Mouse (Mus musculus) heart, embryonic 13.5 days (tissue): ENCODE data around the gene Zfp366. TPM values are rescaled to one million over a fixed set of nuclear protein-coding genes. Genes with fewer than 3 reads are reported as not detected.
"Not testable (repeated sequence)": the region's sequence is repeated elsewhere in the genome, so short reads cannot be mapped to it uniquely, and the experiment has no call there.

Experiments used
- ATAC-seq: fragments of 200-750 bp; cut with Nextera tagmentation; 2 replicates; pipeline ENCODE4 v1.8.0; 2017; ENCODE audit warnings: moderate TSS enrichment; ENCODE audit not compliant: insufficient number of reproducible peaks, low FRiP score, low TSS enrichment; ENCODE audit errors: extremely low read depth
- H3K27ac ChIP-seq: fragments of 300-500 bp; sonication (generic); replicated peaks from 2 replicates; pipeline ENCODE4 v1.5.1; 2015; ENCODE audit warnings: moderate library complexity, mild to moderate bottlenecking, inconsistent platforms
- H3K27me3 ChIP-seq: fragments of 300-500 bp; sonication (generic); replicated peaks from 2 replicates; pipeline ENCODE4 v1.6.1; 2015; ENCODE audit warnings: mild to moderate bottlenecking, inconsistent platforms
- H3K36me3 ChIP-seq: fragments of 300-500 bp; sonication (generic); 2 replicates; pipeline ENCODE4 v1.6.1; 2015; ENCODE audit warnings: mild to moderate bottlenecking, inconsistent platforms
- H3K4me1 ChIP-seq: fragments of 300-500 bp; sonication (generic); 2 replicates; pipeline ENCODE4 v1.6.1; 2015; ENCODE audit warnings: inconsistent platforms
- H3K4me2 ChIP-seq: fragments of 300-500 bp; sonication (generic); 2 replicates; pipeline ENCODE4 v1.6.1; 2015; ENCODE audit warnings: inconsistent platforms, mild to moderate bottlenecking, moderate library complexity
- H3K4me3 ChIP-seq: fragments of 300-500 bp; sonication (generic); 2 replicates; pipeline ENCODE4 v1.5.1; 2015; ENCODE audit warnings: moderate library complexity, mild to moderate bottlenecking, inconsistent platforms
- H3K9ac ChIP-seq: fragments of 300-500 bp; sonication (generic); 2 replicates; pipeline ENCODE4 v1.6.1; 2015; ENCODE audit warnings: inconsistent platforms, mild to moderate bottlenecking, moderate library complexity
- H3K9me3 ChIP-seq: fragments of 300-500 bp; sonication (generic); 2 replicates; pipeline ENCODE4 v1.6.1; 2016; ENCODE audit warnings: inconsistent platforms
- WGBS: fragments of 180-500 bp; shearing (Covaris S2); methylation state at CpG from one replicate; pipeline ENCODE4 v1.1.7; 2015; ENCODE audit warnings: mixed read lengths; 5-methylcytosine and 5-hydroxymethylcytosine counted together
- polyA plus RNA-seq: library from polyadenylated mRNA; unstranded; fragments of >200 nt; fragmentation: Nextera tagmentation; extraction: Ambion mirVana; gene quantifications from 2 replicates; pipeline ENCODE4 v1.2.1, GENCODE M21; 2015

Gene Zfp366
- polyA plus RNA-seq, 1 experiment from 2014 or later, result 0.25 TPM

GRCm38 (mm10) chr13:99163071-99163470 lies 21.6 kb upstream of the Zfp366 start:
- H3K4me1 ChIP-seq, result peaks cover 14% of the 10 kb centered on the region
- 66% methylated on average over 4 of the region's 4 CpGs for WGBS
- H3K36me3 ChIP-seq, result no peaks in the 10 kb centered on the region
- no peak overlapping the region for H3K27ac ChIP-seq
- H3K9me3 ChIP-seq, result no peaks in the 10 kb centered on the region
- H3K9ac ChIP-seq, result no peak overlapping the region
- no peak overlapping the region for H3K4me3 ChIP-seq
- no peaks in the 10 kb centered on the region for H3K27me3 ChIP-seq
- no peak for ATAC-seq
- no peak overlapping the region for H3K4me2 ChIP-seq

- Histone ChIP-seq H3K9me3 (no peaks in the 10 kb centered on the region), H3K4me3 (no peak overlapping the region), H3K27ac (peak overlapping the region; percentile 3; the same call in 1 of the 2 replicates), H3K9ac (0 out of 2 replicates have a peak overlapping the region, but pooled peaks have one; percentile 14), H3K36me3 (no peaks in the 10 kb centered on the region), H3K27me3 (no peaks in the 10 kb centered on the region), H3K4me2 (no peak overlapping the region; the same call in 1 of the 2 replicates), H3K4me1 (peaks cover 14% of the 10 kb centered on the region)
- WGBS, result 50% methylated on average over 10 of the region's 10 CpGs
- ATAC-seq, result no peak
Measured at GRCm38 (mm10) chr13:99163521-99164359, 20.9 kb upstream of the Zfp366 start.

GRCm38 (mm10) chr13:99164360-99164759 lies 20.3 kb upstream of the Zfp366 start:
- no peaks in the 10 kb centered on the region for H3K27me3 ChIP-seq
- no peak overlapping the region; the same call in 1 of the 2 replicates for H3K4me2 ChIP-seq
- H3K4me1 ChIP-seq, result peaks cover 14% of the 10 kb centered on the region
- no peak overlapping the region for H3K9ac ChIP-seq
- no peak overlapping the region for H3K27ac ChIP-seq
- H3K4me3 ChIP-seq, result no peak overlapping the region
- no peaks in the 10 kb centered on the region for H3K9me3 ChIP-seq
- WGBS, result 68% methylated on average over 2 of the region's 2 CpGs
- no peaks in the 10 kb centered on the region for H3K36me3 ChIP-seq
- ATAC-seq, result no peak

GRCm38 (mm10) chr13:99169401-99169800 lies 15.2 kb upstream of the Zfp366 start:
- no peaks in the 10 kb centered on the region for H3K9me3 ChIP-seq
- ATAC-seq, result no peak
- H3K4me1 ChIP-seq, result peaks cover 6% of the 10 kb centered on the region
- no peak overlapping the region for H3K4me2 ChIP-seq
- H3K4me3 ChIP-seq, result no peak overlapping the region
- H3K9ac ChIP-seq, result no peak overlapping the region
- no peaks in the 10 kb centered on the region for H3K36me3 ChIP-seq
- 69% methylated on average over 6 of the region's 6 CpGs for WGBS
- no peak overlapping the region for H3K27ac ChIP-seq
- H3K27me3 ChIP-seq, result no peaks in the 10 kb centered on the region

- Histone ChIP-seq H3K27me3 (no peaks in the 10 kb centered on the region), H3K4me3 (no peak overlapping the region), H3K27ac (no peak overlapping the region), H3K9ac (no peak overlapping the region), H3K36me3 (no peaks in the 10 kb centered on the region), H3K9me3 (no peaks in the 10 kb centered on the region), H3K4me1 (peaks cover 15% of the 10 kb centered on the region), H3K4me2 (no peak overlapping the region)
- 33% methylated on average over 2 of the region's 2 CpGs for WGBS
- no peak for ATAC-seq
Measured at GRCm38 (mm10) chr13:99170337-99170736, 14.3 kb upstream of the Zfp366 start.

GRCm38 (mm10) chr13:99173849-99174248 lies 10.8 kb upstream of the Zfp366 start:
- H3K27ac ChIP-seq, result no peak overlapping the region
- no peak for ATAC-seq
- no peaks in the 10 kb centered on the region for H3K9me3 ChIP-seq

GRCm38 (mm10) chr13:99182828-99183227 lies 1.8 kb upstream of the Zfp366 start:
- H3K27ac ChIP-seq, H3K27me3 ChIP-seq, ATAC-seq, H3K9ac ChIP-seq, H3K36me3 ChIP-seq, H3K9me3 ChIP-seq, H3K4me3 ChIP-seq, H3K4me2 ChIP-seq: not testable (repeated sequence)
- H3K4me1 ChIP-seq, result peaks cover 48% of the 10 kb centered on the region
- WGBS, result 82% methylated on average over 3 of the region's 3 CpGs

More at GRCm38 (mm10) chr13:99173849-99174248, 10.8 kb upstream of the Zfp366 start:
- H3K9ac ChIP-seq, result no peak overlapping the region
- no peak overlapping the region for H3K4me2 ChIP-seq
- peaks cover 33% of the 10 kb centered on the region for H3K4me1 ChIP-seq
- H3K36me3 ChIP-seq, result no peaks in the 10 kb centered on the region
- H3K27me3 ChIP-seq, result no peaks in the 10 kb centered on the region
- H3K4me3 ChIP-seq, result no peak overlapping the region
- WGBS, result 38% methylated on average over 4 of the region's 4 CpGs

- H3K9me3 ChIP-seq, result no peaks in the 10 kb centered on the region
- H3K4me1 ChIP-seq, result peaks cover 42% of the 10 kb centered on the region
- no peak overlapping the region for H3K4me2 ChIP-seq
- no peak overlapping the region for H3K27ac ChIP-seq
- no peak overlapping the region for H3K4me3 ChIP-seq
- H3K27me3 ChIP-seq, result no peaks in the 10 kb centered on the region
- H3K9ac ChIP-seq, result no peak overlapping the region
- 73% methylated on average over 3 of the region's 3 CpGs for WGBS
- no peaks in the 10 kb centered on the region for H3K36me3 ChIP-seq
- no peak for ATAC-seq
Measured at GRCm38 (mm10) chr13:99183257-99183895, 1.2 kb upstream of the Zfp366 start.

- Histone ChIP-seq H3K4me2 (peak overlapping the region; percentile 22), H3K4me1 (peaks cover 33% of the 10 kb centered on the region), H3K36me3 (no peaks in the 10 kb centered on the region), H3K27me3 (no peaks in the 10 kb centered on the region), H3K4me3 (peak overlapping the region; percentile 12; the same call in 1 of the 2 replicates), H3K9me3 (no peaks in the 10 kb centered on the region), H3K9ac (no peak overlapping the region), H3K27ac (no peak overlapping the region)
- WGBS, result 68% methylated on average over 10 of the region's 10 CpGs
- no peak for ATAC-seq
Measured at GRCm38 (mm10) chr13:99185573-99185972, 950 bp downstream of the Zfp366 start.

GRCm38 (mm10) chr13:99186138-99186853 lies 1.7 kb downstream of the Zfp366 start:
- no peaks in the 10 kb centered on the region for H3K27me3 ChIP-seq
- no peak overlapping the region for H3K9ac ChIP-seq
- H3K27ac ChIP-seq, result no peak overlapping the region
- ATAC-seq, result no peak
- 84% methylated on average over 10 of the region's 10 CpGs for WGBS
- no peak overlapping the region for H3K4me3 ChIP-seq
- H3K4me2 ChIP-seq, result no peak overlapping the region; the same call in 1 of the 2 replicates
- peaks cover 37% of the 10 kb centered on the region for H3K4me1 ChIP-seq
- no peaks in the 10 kb centered on the region for H3K9me3 ChIP-seq
- H3K36me3 ChIP-seq, result no peaks in the 10 kb centered on the region

GRCm38 (mm10) chr13:99186859-99187258 lies 2.2 kb downstream of the Zfp366 start:
- Histone ChIP-seq H3K4me3 (no peak overlapping the region), H3K36me3 (no peaks in the 10 kb centered on the region), H3K27me3 (no peaks in the 10 kb centered on the region), H3K4me1 (peaks cover 40% of the 10 kb centered on the region), H3K27ac (no peak overlapping the region), H3K4me2 (no peak overlapping the region), H3K9me3 (no peaks in the 10 kb centered on the region), H3K9ac (no peak overlapping the region)
- no peak for ATAC-seq
- 85% methylated on average over 7 of the region's 7 CpGs for WGBS
